Mouse (Mus musculus) left cerebral cortex, postnatal 36 days (tissue): Measurements from ENCODE around the gene Olfr624. TPM values are rescaled to one million over a fixed set of nuclear protein-coding genes. Genes with fewer than 3 reads are reported as not detected.
"Not testable (repeated sequence)": the region's sequence is repeated elsewhere in the genome, so short reads cannot be mapped to it uniquely, and the experiment has no call there.

Experiments
- DNase-seq, 2 experiments: peaks; one replicate each; pipeline ENCODE4 v3.0.0; 2021 to 2022; ENCODE audit warnings: low spot score in 2 of 2, mixed read lengths in 1 of 2
- intact Hi-C: fragments of 180-260 bp; cut with DNase I; formaldehyde crosslinking; loops from one replicate; pipeline ENCODE4 v1.15.1; 2025
- total RNA-seq, 2 experiments: library from RNA; stranded (reverse); gene quantifications; 2 replicates each; pipeline ENCODE4 v1.2.3; 2021

Olfr624 gene
- total RNA-seq, result under 1 TPM in 1 of 2 experiments, not detected in 1; 0.07 TPM

GRCm38 (mm10) chr7:103671091-103671490 lies at the start of gene Olfr624:
Olfr624 (minus strand) TSS chr7:103671191.
- intact Hi-C loops, result no loop called here
- no peak for DNase-seq

GRCm38 (mm10) chr7:103716398-103716797 lies 45.4 kb upstream of the Olfr624 start:
- intact Hi-C loops, DNase-seq: not testable (repeated sequence)

GRCm38 (mm10) chr7:103714371-103714770 lies 43.4 kb upstream of the Olfr624 start, which contains the start of gene Olfr243:
Olfr243 (plus strand) TSS chr7:103714671.
- intact Hi-C loops, result no loop called here
- no peak for DNase-seq

- intact Hi-C loops, result no loop called here
- DNase-seq, result no peak
Measured at GRCm38 (mm10) chr7:103712024-103712423, 41.0 kb upstream of the Olfr624 start.

- intact Hi-C loops, result no loop called here
- no peak for DNase-seq
Measured at GRCm38 (mm10) chr7:103699469-103699868, 28.5 kb upstream of the Olfr624 start.

DNA sequence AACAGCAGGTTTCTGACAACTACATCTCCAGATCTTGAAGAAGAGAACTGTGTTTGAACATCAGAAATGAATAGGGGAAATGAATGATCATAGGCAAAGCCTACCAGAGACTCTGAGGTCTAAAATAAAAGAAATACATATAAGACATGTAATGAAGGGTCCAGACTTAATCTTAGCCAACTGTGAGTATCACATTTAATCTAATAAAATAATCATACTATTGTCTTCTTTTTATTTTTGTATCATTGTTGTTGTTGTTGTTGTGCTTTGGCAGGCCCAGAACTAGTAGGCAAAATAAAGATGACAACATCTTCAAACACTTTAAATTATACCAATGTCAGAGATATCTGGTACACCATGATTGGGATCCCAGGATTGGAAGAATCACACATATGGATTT lies 11.4 kb upstream of the Olfr624 start, which contains the start of gene Olfr625-ps1:
Gene Olfr625-ps1, plus strand, starts transcription at position 301 of the 400 bp plus-strand sequence.
- DNase-seq, result no peak
- intact Hi-C loops, result no loop called here

- intact Hi-C loops, result no loop called here
- DNase-seq, result no peak
Measured at GRCm38 (mm10) chr7:103663598-103663997, 7.4 kb downstream of the Olfr624 start, which contains the start of gene Olfr623. Olfr623 (minus strand) TSS chr7:103663698.

DNA sequence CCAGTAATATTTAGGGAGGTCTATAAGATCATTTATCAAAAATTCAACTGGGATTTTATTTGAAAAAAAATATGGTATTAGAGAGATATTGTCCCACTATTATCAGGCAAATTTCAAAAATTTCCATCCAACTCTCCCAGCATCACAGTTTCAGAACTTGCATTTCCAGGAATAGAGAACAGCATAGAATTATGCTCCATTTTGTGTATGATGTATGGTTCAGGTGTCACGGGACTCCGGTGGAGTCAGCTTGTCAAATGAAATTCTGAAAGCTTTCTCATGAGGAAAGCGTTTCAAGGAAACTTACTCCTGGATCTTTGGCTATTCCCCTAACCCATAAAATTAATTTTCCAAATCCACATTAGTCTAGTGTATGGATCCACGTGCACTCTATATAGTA lies 26.9 kb downstream of the Olfr624 start:
- intact Hi-C loops, result no loop called here
- DNase-seq, result no peak

DNA sequence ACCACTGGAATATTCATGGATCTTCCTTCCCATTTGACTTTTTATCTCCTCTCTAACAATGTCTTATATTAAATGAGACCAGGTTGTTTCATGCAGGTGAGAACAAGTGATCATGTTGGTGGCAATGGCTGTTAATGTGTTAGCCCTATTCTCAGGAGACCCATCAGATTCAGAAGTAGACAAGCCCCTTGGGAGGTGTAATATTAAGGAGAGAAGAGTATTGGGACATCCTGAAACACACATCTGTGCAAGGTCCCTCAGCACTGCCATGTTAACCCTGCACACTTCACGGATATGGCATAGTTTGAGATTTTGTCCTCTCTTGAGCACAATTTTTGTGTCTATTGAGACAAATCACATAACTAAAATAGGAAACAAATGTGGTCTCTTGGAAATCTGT lies 28.4 kb downstream of the Olfr624 start, which contains the start of gene Olfr622:
Gene Olfr622, minus strand, starts transcription at position 101 of the 400 bp plus-strand sequence.
- intact Hi-C loops, result no loop called here
- no peak for DNase-seq

GRCm38 (mm10) chr7:103636795-103637194 lies 34.2 kb downstream of the Olfr624 start:
- intact Hi-C loops, result no loop called here

More at GRCm38 (mm10) chr7:103636795-103637194, 34.2 kb downstream of the Olfr624 start:
- DNase-seq, result no peak

Other genes starting within 250 kb of the Olfr624 start
- gene Olfr605, start 225.8 kb downstream of the Olfr624 start, total RNA-seq, result not detected
- not detected for gene Olfr606, start 222.1 kb downstream of the Olfr624 start, total RNA-seq
- gene Olfr607, start 207.0 kb downstream of the Olfr624 start, total RNA-seq, result not detected
- gene Olfr608, start 201.3 kb downstream of the Olfr624 start, total RNA-seq, result not detected
- not detected for gene Olfr609, start 173.1 kb downstream of the Olfr624 start, total RNA-seq
- gene Olfr610, start 159.1 kb downstream of the Olfr624 start, total RNA-seq, result not detected
- not detected for gene Olfr611, start 150.3 kb downstream of the Olfr624 start, total RNA-seq
- not detected for gene Olfr612, start 128.5 kb downstream of the Olfr624 start, total RNA-seq
- not detected for gene Olfr613, start 123.1 kb downstream of the Olfr624 start, total RNA-seq
- not detected for gene Olfr615, start 115.1 kb downstream of the Olfr624 start, total RNA-seq
- gene Olfr616, start 102.0 kb downstream of the Olfr624 start, total RNA-seq, result not detected
- gene Olfr617, start 98.1 kb downstream of the Olfr624 start, total RNA-seq, result not detected
- not detected for gene Olfr618, start 81.1 kb downstream of the Olfr624 start, total RNA-seq
- gene Olfr619, start 70.6 kb downstream of the Olfr624 start, total RNA-seq, result not detected
- gene Olfr620, start 58.7 kb downstream of the Olfr624 start, total RNA-seq, result not detected
- gene Olfr622, start 28.5 kb downstream of the Olfr624 start, total RNA-seq, result not detected
- not detected for gene Olfr623, start 7.5 kb downstream of the Olfr624 start, total RNA-seq
- not detected for gene Olfr625-ps1, start 11.5 kb upstream of the Olfr624 start, total RNA-seq
- not detected for gene Olfr243, start 43.5 kb upstream of the Olfr624 start, total RNA-seq
- not detected for gene Olfr628, start 59.2 kb upstream of the Olfr624 start, total RNA-seq
- not detected for gene Olfr629, start 73.8 kb upstream of the Olfr624 start, total RNA-seq
- gene Olfr630, start 86.1 kb upstream of the Olfr624 start, total RNA-seq, result not detected
- not detected for gene Olfr69, start 100.4 kb upstream of the Olfr624 start, total RNA-seq
- not detected for gene Olfr68, start 108.5 kb upstream of the Olfr624 start, total RNA-seq
- not detected for gene Olfr67, start 120.6 kb upstream of the Olfr624 start, total RNA-seq
- gene Hbb-bt, start 142.8 kb upstream of the Olfr624 start, total RNA-seq, result 10 to 100 TPM; 49.8 to 50.7 TPM
- 100 to 1,000 TPM; 365 to 420 TPM for gene Hbb-bs, start 156.9 kb upstream of the Olfr624 start, total RNA-seq
- not detected for gene Hbb-bh2, start 169.3 kb upstream of the Olfr624 start, total RNA-seq
- gene Hbb-bh1, start 172.0 kb upstream of the Olfr624 start, total RNA-seq, result not detected
- not detected for gene Hbb-y, start 182.0 kb upstream of the Olfr624 start, total RNA-seq
- gene Olfr66, start 215.1 kb upstream of the Olfr624 start, total RNA-seq, result not detected
- not detected for gene Olfr64, start 223.3 kb upstream of the Olfr624 start, total RNA-seq
- not detected for gene Olfr65, start 232.3 kb upstream of the Olfr624 start, total RNA-seq